Mouse (Mus musculus): ENCODE measurements around the gene Ssbp2. TPM values are rescaled to one million over a fixed set of nuclear protein-coding genes. Genes with fewer than 3 reads are reported as not detected.

The Ssbp2 gene
- polyA plus RNA-seq (2012; rRNA removed; ENCODE audit: low replicate concordance): 1.8 and 3.1 TPM in 2 replicates

DNA sequence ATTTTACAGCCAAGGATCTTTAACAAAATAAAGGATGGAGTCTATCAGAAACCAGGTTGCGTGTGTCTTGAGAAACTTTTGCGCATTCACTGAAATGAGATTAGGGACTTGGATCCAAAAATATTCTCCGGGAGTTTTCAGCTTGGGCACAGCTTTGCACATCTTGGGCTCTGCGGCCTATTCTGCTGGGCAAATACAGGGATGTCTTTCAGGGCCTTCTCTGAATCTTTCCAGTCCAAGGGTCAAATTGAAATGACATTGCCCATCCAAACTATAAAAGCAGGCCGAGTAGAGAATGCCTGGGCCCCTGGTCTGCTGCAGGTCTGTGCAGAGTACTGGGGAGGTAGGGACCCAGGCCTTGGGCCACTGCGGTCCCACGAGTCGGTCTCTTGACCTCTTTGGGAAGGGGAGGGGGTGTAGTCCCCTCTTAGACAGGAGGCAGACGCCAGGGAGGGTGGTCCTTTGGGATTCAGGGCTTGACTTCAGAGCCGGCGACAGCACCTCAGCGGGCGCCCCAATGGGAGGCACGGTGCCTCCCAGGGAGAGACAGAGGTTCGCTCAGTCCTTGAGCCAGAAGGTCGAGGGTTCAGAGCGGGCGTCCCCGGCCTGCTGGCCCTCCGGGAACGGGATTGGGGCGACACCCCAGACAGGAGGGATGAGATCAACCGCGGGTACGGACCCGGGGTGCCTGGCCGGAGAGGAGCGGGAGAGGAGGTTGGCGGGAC, at the start of gene Ssbp2:
TSS of gene Ssbp2 (plus strand) at position 388 of the 725 bp plus-strand sequence.

DNA sequence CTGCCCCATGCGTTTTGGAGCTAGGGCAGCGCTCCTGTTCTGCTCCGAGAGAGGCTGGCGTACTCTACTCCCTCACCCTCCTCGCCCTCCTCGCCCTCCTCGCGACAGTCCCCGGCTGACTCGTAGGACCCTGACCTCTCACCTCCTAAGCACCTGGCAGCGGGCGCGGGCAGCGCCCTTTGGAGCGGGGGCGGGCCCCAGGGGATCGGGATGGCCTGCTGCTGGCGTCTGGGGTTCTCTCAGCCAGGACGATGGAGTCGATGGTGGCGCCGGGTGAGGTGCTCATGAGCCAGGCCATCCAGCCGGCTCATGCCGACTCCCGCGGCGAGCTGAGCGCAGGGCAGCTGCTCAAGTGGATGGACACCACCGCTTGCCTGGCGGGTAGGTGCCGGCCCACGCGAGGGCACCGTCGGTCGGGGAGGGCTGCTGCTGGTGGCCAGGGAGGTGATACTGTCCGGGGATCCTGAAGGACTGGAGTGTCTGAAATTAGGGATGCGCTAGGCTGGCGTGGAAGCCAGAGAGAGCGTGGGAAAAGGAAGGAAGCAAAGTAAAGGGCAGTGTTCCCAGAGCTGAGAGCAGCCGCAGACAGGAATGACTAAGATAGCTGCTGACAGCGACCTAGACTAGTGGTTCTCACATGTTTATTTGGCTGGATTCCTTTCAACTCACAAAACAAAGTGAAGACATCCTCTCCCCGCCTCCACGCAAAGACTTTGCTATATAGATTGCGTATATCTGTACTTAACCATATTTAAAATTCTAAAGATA, 281.4 kb downstream of the Ssbp2 start, which contains the start of gene Acot12:
TSS of gene Acot12 (plus strand) at position 233 of the 768 bp plus-strand sequence.

Other genes with a start within 250 kb of the Ssbp2 start
- 0.19 and 0.27 TPM in 2 replicates for gene Atg10, start 236.3 kb upstream of the Ssbp2 start, polyA plus RNA-seq (2012; rRNA removed; ENCODE audit: low replicate concordance)

Data from duodenum, adult 2 months (tissue).